Mouse (Mus musculus): ENCODE measurements around the gene Gnaz.

DNA sequence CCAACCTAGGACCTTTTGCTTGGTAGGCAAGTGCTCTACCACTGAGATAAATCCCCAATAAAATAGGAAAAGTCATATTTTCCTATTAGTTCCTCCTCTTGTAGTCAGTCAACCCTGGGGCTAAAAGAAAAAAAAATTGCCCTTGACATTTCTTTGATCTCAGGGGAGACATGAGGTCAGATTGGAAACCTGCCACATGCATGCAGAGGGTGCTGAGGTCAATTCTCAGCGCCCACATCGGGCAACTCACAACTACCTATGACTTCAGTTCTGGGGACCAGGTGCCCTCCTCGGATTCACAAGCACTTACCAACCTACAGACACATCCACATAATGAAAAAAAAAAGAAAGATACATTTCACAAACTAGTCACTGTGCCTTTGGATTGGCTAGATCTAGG, 63.3 kb downstream of the Gnaz start:
- TF ChIP-seq TAL1 (conservative IDR thresholded peaks at IDR 0.05; ENCODE audit: low read depth, low read length) (no peak), CTCF (IDR thresholded peaks at IDR 0.05; ENCODE audit: low read depth, low read length) (no peak), GATA1 (IDR thresholded peaks at IDR 0.05; ENCODE audit: borderline replicate concordance, low read length) (no peak)
